Mouse (Mus musculus) CH12.LX (cell line): ENCODE results near the gene Ccdc6. TPM values are rescaled to one million over a fixed set of nuclear protein-coding genes. Genes with fewer than 3 reads are reported as not detected.

ENCODE experiments used
- DNase-seq: peaks from one replicate; pipeline ENCODE4 v3.0.0-alpha.2; 2013; ENCODE audit errors: extremely low read depth
- H3K27ac ChIP-seq: 2 replicates; pipeline ENCODE4 v1.5.1; 2012; ENCODE audit warnings: low read depth, mild to moderate bottlenecking, control low read depth, moderate library complexity; ENCODE audit not compliant: insufficient read depth
- H3K27me3 ChIP-seq: replicated peaks from 2 replicates; pipeline ENCODE3; 2012; ENCODE audit warnings: inconsistent platforms
- H3K36me3 ChIP-seq, 2 experiments: replicated peaks in 1 of 2; 2 replicates each; pipeline versions ENCODE3 to v1.6.1; 2012; ENCODE audit warnings: inconsistent platforms in 1 of 2, low read length in 1 of 2, mild to moderate bottlenecking in 1 of 2, mixed read lengths in 1 of 2, moderate library complexity in 1 of 2; ENCODE audit not compliant: control insufficient read depth in 1 of 2, insufficient read depth in 1 of 2
- H3K4me1 ChIP-seq, 2 experiments: 2 replicates each; pipeline ENCODE4 v1.6.1; 2012; ENCODE audit warnings: inconsistent platforms in 1 of 2, moderate library complexity in 1 of 2; ENCODE audit not compliant: insufficient read depth in 2 of 2, control insufficient read depth in 1 of 2
- H3K4me2 ChIP-seq: 2 replicates; pipeline ENCODE4 v1.6.1; 2012; ENCODE audit warnings: low read depth, mild to moderate bottlenecking, control low read depth; ENCODE audit not compliant: poor library complexity, insufficient read depth, severe bottlenecking
- H3K4me3 ChIP-seq, 3 experiments: fragments of 150-350 bp in 1 of 3; sonication (generic) in 1 of 3; replicated peaks in 1 of 3; 2 replicates each; pipeline versions ENCODE3 to v1.5.1; 2011 to 2012; ENCODE audit warnings: low read depth in 2 of 3, low read length in 2 of 3, mild to moderate bottlenecking in 2 of 3, moderate library complexity in 2 of 3, control low read depth in 1 of 3, improper control_type of control experiment in 1 of 3, inconsistent platforms in 1 of 3, mixed read lengths in 1 of 3; ENCODE audit not compliant: poor library complexity in 1 of 3
- H3K79me2 ChIP-seq: replicated peaks from 2 replicates; pipeline ENCODE4 v1.6.1; 2012; ENCODE audit warnings: mild to moderate bottlenecking, moderate library complexity; ENCODE audit not compliant: control insufficient read depth, poor library complexity, insufficient read depth, severe bottlenecking; ENCODE audit errors: extremely low read depth
- H3K9ac ChIP-seq: 2 replicates; pipeline ENCODE4 v1.6.1; 2012; ENCODE audit warnings: low read depth, mild to moderate bottlenecking, control low read depth, moderate library complexity; ENCODE audit not compliant: insufficient read depth
- H3K9me3 ChIP-seq: replicated peaks from 2 replicates; pipeline ENCODE3; 2012; ENCODE audit warnings: low read length, inconsistent platforms, mixed read lengths
- BHLHE40 ChIP-seq: IDR thresholded peaks from 2 replicates; pipeline ENCODE4 v1.6.1; 2011; ENCODE audit warnings: mild to moderate bottlenecking, low read depth, low read length, improper control_type of control experiment
- CHD2 ChIP-seq: IDR thresholded peaks from 2 replicates; pipeline ENCODE4 v1.6.1; 2011; ENCODE audit warnings: low read length, improper control_type of control experiment
- CTCF ChIP-seq, 2 experiments: IDR thresholded peaks in 1 of 2; conservative IDR thresholded peaks in 1 of 2; 2 replicates each; pipeline ENCODE4 v1.5.1; 2011 to 2012; ENCODE audit warnings: low read depth in 2 of 2, low read length in 2 of 2, improper control_type of control experiment in 1 of 2, inconsistent platforms in 1 of 2, mild to moderate bottlenecking in 1 of 2, moderate library complexity in 1 of 2
- E2F4 ChIP-seq: IDR thresholded peaks from 2 replicates; pipeline ENCODE4 v1.6.1; 2011; ENCODE audit warnings: low read depth, low read length, improper control_type of control experiment; ENCODE audit not compliant: insufficient replicate concordance
- EP300 ChIP-seq: IDR thresholded peaks from 2 replicates; pipeline ENCODE4 v1.6.1; 2011; ENCODE audit warnings: low read length, improper control_type of control experiment
- ETS1 ChIP-seq: conservative IDR thresholded peaks from 2 replicates; pipeline ENCODE4 v1.6.1; 2012; ENCODE audit warnings: low read depth, mild to moderate bottlenecking, inconsistent platforms, low read length, improper control_type of control experiment, moderate library complexity
- GABPA ChIP-seq: IDR thresholded peaks from 2 replicates; pipeline ENCODE4 v1.6.1; 2012; ENCODE audit warnings: low read depth, low read length, improper control_type of control experiment, inconsistent platforms; ENCODE audit not compliant: insufficient replicate concordance
- HCFC1 ChIP-seq: IDR thresholded peaks from 2 replicates; pipeline ENCODE4 v1.6.1; 2012; ENCODE audit warnings: low read depth, mild to moderate bottlenecking, inconsistent platforms, low read length, improper control_type of control experiment
- IRF4 ChIP-seq: IDR thresholded peaks from 2 replicates; pipeline ENCODE4 v1.6.1; 2014; ENCODE audit warnings: low read depth, mild to moderate bottlenecking, inconsistent platforms, low read length, improper control_type of control experiment
- JUND ChIP-seq: conservative IDR thresholded peaks from 2 replicates; pipeline ENCODE4 v1.6.1; 2011; ENCODE audit warnings: low read depth, low read length, improper control_type of control experiment
- KAT2A ChIP-seq: IDR thresholded peaks from 2 replicates; pipeline ENCODE4 v1.6.1; 2012; ENCODE audit warnings: low read length, improper control_type of control experiment, inconsistent platforms; ENCODE audit not compliant: insufficient replicate concordance
- MAFK ChIP-seq: IDR thresholded peaks from 2 replicates; pipeline ENCODE4 v1.6.1; 2011; ENCODE audit warnings: low read length, improper control_type of control experiment; ENCODE audit not compliant: insufficient replicate concordance
- MAZ ChIP-seq: IDR thresholded peaks from 2 replicates; pipeline ENCODE4 v1.6.1; 2012; ENCODE audit warnings: low read depth, mild to moderate bottlenecking, inconsistent platforms, low read length, improper control_type of control experiment, moderate library complexity
- MEF2A ChIP-seq: IDR thresholded peaks from 2 replicates; pipeline ENCODE4 v1.6.1; 2014; ENCODE audit warnings: low read depth, mild to moderate bottlenecking, inconsistent platforms, low read length, improper control_type of control experiment, borderline replicate concordance
- MXI1 ChIP-seq: IDR thresholded peaks from 2 replicates; pipeline ENCODE4 v1.6.1; 2011; ENCODE audit warnings: mild to moderate bottlenecking, low read depth, low read length, improper control_type of control experiment
- MYC ChIP-seq: IDR thresholded peaks from 2 replicates; pipeline ENCODE4 v1.6.1; 2011; ENCODE audit warnings: low read depth, mild to moderate bottlenecking, improper control_type of control experiment, low read length
- NELFE ChIP-seq: IDR thresholded peaks from 2 replicates; pipeline ENCODE4 v1.6.1; 2011; ENCODE audit warnings: low read depth, low read length, improper control_type of control experiment
- PAX5 ChIP-seq: IDR thresholded peaks from 2 replicates; pipeline ENCODE4 v1.6.1; 2012; ENCODE audit warnings: low read length, inconsistent platforms, mixed read lengths
- POLR2A ChIP-seq: IDR thresholded peaks from 2 replicates; pipeline ENCODE4 v1.6.1; 2011; ENCODE audit warnings: low read depth, mild to moderate bottlenecking, improper control_type of control experiment, low read length
- POLR2AphosphoS2 ChIP-seq: IDR thresholded peaks from 2 replicates; pipeline ENCODE4 v1.6.1; 2011; ENCODE audit warnings: low read depth, low read length, improper control_type of control experiment
- RAD21 ChIP-seq: IDR thresholded peaks from 2 replicates; pipeline ENCODE4 v1.6.1; 2011; ENCODE audit warnings: low read depth, mild to moderate bottlenecking, low read length, improper control_type of control experiment, moderate library complexity
- RCOR1 ChIP-seq: conservative IDR thresholded peaks from 2 replicates; pipeline ENCODE4 v1.6.1; 2012; ENCODE audit warnings: low read depth, mild to moderate bottlenecking, inconsistent platforms, low read length, improper control_type of control experiment
- SIN3A ChIP-seq: IDR thresholded peaks from 2 replicates; pipeline ENCODE4 v1.6.1; 2012; ENCODE audit warnings: low read length, improper control_type of control experiment, inconsistent platforms
- SMC3 ChIP-seq: IDR thresholded peaks from 2 replicates; pipeline ENCODE4 v1.6.1; 2011; ENCODE audit warnings: low read depth, low read length, improper control_type of control experiment
- TBP ChIP-seq: conservative IDR thresholded peaks from 2 replicates; pipeline ENCODE4 v1.6.1; 2011; ENCODE audit warnings: low read depth, low read length, improper control_type of control experiment
- TCF12 ChIP-seq: IDR thresholded peaks from 2 replicates; pipeline ENCODE4 v1.6.1; 2014; ENCODE audit warnings: low read depth, mild to moderate bottlenecking, inconsistent platforms, low read length, improper control_type of control experiment
- UBTF ChIP-seq: IDR thresholded peaks from 2 replicates; pipeline ENCODE4 v1.6.1; 2012; ENCODE audit warnings: low read depth, mild to moderate bottlenecking, inconsistent platforms, low read length, improper control_type of control experiment, moderate library complexity
- USF1 ChIP-seq: IDR thresholded peaks from 2 replicates; pipeline ENCODE4 v1.6.1; 2014; ENCODE audit warnings: low read depth, mild to moderate bottlenecking, inconsistent platforms, low read length, improper control_type of control experiment
- USF2 ChIP-seq: conservative IDR thresholded peaks from 2 replicates; pipeline ENCODE4 v1.6.1; 2011; ENCODE audit warnings: low read depth, low read length, improper control_type of control experiment
- ZC3H11A ChIP-seq: IDR thresholded peaks from 2 replicates; pipeline ENCODE4 v1.6.1; 2012; ENCODE audit warnings: low read depth, mild to moderate bottlenecking, inconsistent platforms, low read length, improper control_type of control experiment
- ZMIZ1 ChIP-seq: IDR thresholded peaks from 2 replicates; pipeline ENCODE4 v1.6.1; 2012; ENCODE audit warnings: low read depth, mild to moderate bottlenecking, inconsistent platforms, low read length, improper control_type of control experiment
- ZNF384 ChIP-seq: IDR thresholded peaks from 2 replicates; pipeline ENCODE4 v1.6.1; 2012; ENCODE audit warnings: low read depth, low read length, improper control_type of control experiment, inconsistent platforms
- dilution Hi-C: fragments of 300-500 bp; cut with MboI; formaldehyde crosslinking; loops from 2 replicates; pipeline ENCODE4 v1.14.3; 2020; ENCODE audit warnings: low sequenced_read_pairs; ENCODE audit not compliant: extremely low pct_unique_long_range_greater_than_20kb, extremely low pct_ligation_motif_present
- in situ Hi-C: fragments of 300-500 bp; cut with MboI; formaldehyde crosslinking; loops from 3 replicates; pipeline ENCODE4 v1.14.3; 2019; ENCODE audit warnings: low sequenced_read_pairs, low pct_ligation_motif_present, low pct_unique_long_range_greater_than_20kb, mixed read lengths
- polyA plus RNA-seq: library from polyadenylated mRNA; unstranded; fragments of >175 nt; gene quantifications from 2 replicates; pipeline ENCODE4 v1.2.1, GENCODE M21; 2012; ENCODE audit warnings: low read depth; ENCODE audit not compliant: insufficient read length
- total RNA-seq, 2 experiments: library from RNA; depleted of rRNA; stranded (reverse); fragments of 300-350 nt in 1 of 2; fragments of >200 nt in 1 of 2; gene quantifications; 2 replicates each; pipeline ENCODE4 v1.2.3; 2012 to 2014

Gene Ccdc6
- total and polyA plus RNA-seq, 3 experiments = 19.7 to 36.7 (median 33.5) TPM

DNA sequence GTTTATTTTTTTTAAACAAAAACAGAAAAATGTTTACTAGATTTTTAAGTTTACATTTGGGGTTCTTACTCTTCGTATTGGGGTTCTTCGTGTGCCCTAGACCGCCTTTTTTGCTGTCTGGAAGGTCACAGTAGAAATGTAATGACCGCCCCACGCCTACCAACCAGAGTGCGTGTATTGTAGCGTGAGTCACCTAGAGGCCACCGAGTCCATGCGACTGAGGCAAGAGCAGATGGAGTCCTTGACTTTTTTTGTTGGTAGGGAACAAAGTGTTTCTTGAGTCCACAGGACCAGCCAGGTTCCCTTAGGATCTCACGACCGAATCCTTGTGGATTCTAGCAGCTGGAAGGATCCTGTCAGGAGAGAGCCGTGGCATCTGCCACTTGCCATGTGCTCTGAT, 63.9 kb downstream of the Ccdc6 start:
- dilution Hi-C loops = no loop called here
- Histone ChIP-seq H3K79me2 (no peaks in the 10 kb centered on the region), H3K9me3 (peaks cover 3% of the 10 kb centered on the region), H3K36me3 (peaks cover 32 to 79% of the 10 kb centered on the region in 2 experiments), H3K4me1 (peaks cover 11 to 56% of the 10 kb centered on the region in 2 experiments), H3K4me3 (no peak overlapping the region), H3K27ac (no peak overlapping the region), H3K27me3 (no peaks in the 10 kb centered on the region), H3K9ac (no peak overlapping the region), H3K4me2 (no peak overlapping the region)
- no peak for TF ChIP-seq ETS1
- no peak for TF ChIP-seq CTCF (conservative IDR thresholded peaks at IDR 0.05 in 1 of 2, IDR thresholded peaks at IDR 0.05 in 1 of 2; ENCODE audit: low read depth in 2 of 2, low read length in 2 of 2)
- TF ChIP-seq POLR2AphosphoS2 = no peak
- TF ChIP-seq TCF12 = no peak
- no peak for TF ChIP-seq MYC
- no peak for TF ChIP-seq ZC3H11A
- no peak for TF ChIP-seq NELFE
- no peak for TF ChIP-seq ZNF384
- no peak for TF ChIP-seq MEF2A
- TF ChIP-seq MAZ = no peak
- no peak for DNase-seq
- in situ Hi-C loops = no loop called here

DNA sequence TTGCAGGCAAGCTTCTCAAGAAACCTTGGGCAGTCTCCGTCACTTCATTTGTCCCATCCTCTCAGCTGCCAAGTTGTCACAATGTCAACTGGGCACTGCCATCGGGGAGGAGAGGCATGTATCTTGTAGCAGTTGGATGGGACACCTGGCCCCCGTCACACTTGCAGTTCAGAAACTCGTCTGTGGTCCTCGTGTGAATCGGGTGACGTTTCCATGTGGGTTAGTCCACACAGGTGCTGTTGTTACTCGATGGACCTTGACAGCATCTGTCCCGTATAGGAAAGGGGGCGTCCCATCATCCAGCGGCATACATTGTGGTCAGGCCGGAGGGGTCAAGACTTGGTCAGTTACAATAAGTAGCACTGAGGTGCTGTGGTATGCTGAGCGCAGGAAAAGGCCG, 64.6 kb downstream of the Ccdc6 start:
- H3K9ac ChIP-seq = no peak overlapping the region
- H3K9me3 ChIP-seq = peaks cover 3% of the 10 kb centered on the region
- H3K36me3 ChIP-seq = peaks cover 29 to 79% of the 10 kb centered on the region in 2 experiments
- in situ Hi-C loops = no loop called here
- H3K79me2 ChIP-seq = no peaks in the 10 kb centered on the region
- H3K27me3 ChIP-seq = no peaks in the 10 kb centered on the region
- no peak overlapping the region for H3K4me2 ChIP-seq
- peak; percentile 88 for DNase-seq
- H3K4me3 ChIP-seq = no peak overlapping the region
- H3K27ac ChIP-seq = no peak overlapping the region
- H3K4me1 ChIP-seq = peaks cover 11 to 50% of the 10 kb centered on the region in 2 experiments
- dilution Hi-C loops = no loop called here
- peak; percentile 39; the same call in 1 of the 2 replicates for TF ChIP-seq MAFK
- TF ChIP-seq MEF2A = peak; percentile 86
- no peak for TF ChIP-seq PAX5
- no peak for TF ChIP-seq UBTF
- peak; percentile 73 for TF ChIP-seq IRF4
- TF ChIP-seq NELFE = no peak
- no peak for TF ChIP-seq KAT2A
- TF ChIP-seq MYC = 0 out of 2 replicates have a peak, but pooled peaks have one; percentile 29
- TF ChIP-seq RCOR1 = peak; percentile 72
- TF ChIP-seq USF1 = no peak
- TF ChIP-seq EP300 = peak; percentile 79
- no peak for TF ChIP-seq E2F4
- TF ChIP-seq TCF12 = peak; percentile 99
- TF ChIP-seq ZMIZ1 = no peak
- no peak for TF ChIP-seq USF2
- no peak for TF ChIP-seq CTCF (conservative IDR thresholded peaks at IDR 0.05 in 1 of 2, IDR thresholded peaks at IDR 0.05 in 1 of 2; ENCODE audit: low read depth in 2 of 2, low read length in 2 of 2)
- TF ChIP-seq MXI1 = peak; percentile 72; the same call in 1 of the 2 replicates
- TF ChIP-seq POLR2A = no peak
- TF ChIP-seq ZC3H11A = no peak
- no peak for TF ChIP-seq ZNF384
- 0 out of 2 replicates have a peak, but pooled peaks have one; percentile 23 for TF ChIP-seq SIN3A
- no peak for TF ChIP-seq MAZ
- no peak for TF ChIP-seq POLR2AphosphoS2
- TF ChIP-seq HCFC1 = no peak
- TF ChIP-seq ETS1 = peak; percentile 91
- no peak for TF ChIP-seq TBP
- TF ChIP-seq RAD21 = no peak
- TF ChIP-seq BHLHE40 = peak; percentile 98
- TF ChIP-seq CHD2 = peak; percentile 33; the same call in 1 of the 2 replicates
- no peak; the same call in 1 of the 2 replicates for TF ChIP-seq SMC3
- no peak; the same call in 1 of the 2 replicates for TF ChIP-seq JUND
- no peak for TF ChIP-seq GABPA
